Mouse (Mus musculus) gastrocnemius, adult 2 months (tissue): ENCODE measurements at regions not wholly inside any gene's neighbourhood (a gene's known extent, or its start where the extent isn't known, plus 50 kb on each side); places are given as distances from the start of the nearest gene placed in this dataset.
A peak's percentile ranks its signal among the peaks of the same experiment; 100 is the strongest.

Experiments used
- DNase-seq: peaks from one replicate; pipeline ENCODE4 v3.0.0; 2022
- H3K27ac ChIP-seq: fragments of 200-600 bp; 2 replicates; pipeline ENCODE4 v1.8.1; 2022; ENCODE audit warnings: mild to moderate bottlenecking
- H3K4me3 ChIP-seq: fragments of 200-600 bp; 2 replicates; pipeline ENCODE4 v1.8.1; 2022; ENCODE audit warnings: mild to moderate bottlenecking, moderate library complexity
- CTCF ChIP-seq: fragments of 200-600 bp; IDR thresholded peaks from 2 replicates; pipeline ENCODE4 v1.8.1; 2022; ENCODE audit warnings: antibody characterized with exemption, mild to moderate bottlenecking, moderate library complexity
- intact Hi-C: fragments of 180-260 bp; cut with DNase I; formaldehyde crosslinking; loops from one replicate; pipeline ENCODE4 v1.15.1; 2025

- peak; percentile 57 for TF ChIP-seq CTCF
- DNase-seq: no peak
- Histone ChIP-seq H3K27ac (no peak overlapping the region), H3K4me3 (no peak overlapping the region)
- intact Hi-C loops: loop anchor here (5.0 to 10.0 kb wide), 3 partner anchors 109 to 552 kb away; partner anchors contain the start of gene Clock
These were observed 50.3 kb upstream of the Nmu start for GRCm38 (mm10) chr5:76413886-76414285.

GRCm38 (mm10) chr5:76416256-76416655 lies 52.7 kb upstream of the Nmu start:
- intact Hi-C loops: loop anchor here (10.0 kb wide), 2 partner anchors 111 to 261 kb away; partner anchors contain the start of gene Clock
- no peak for DNase-seq
- H3K27ac ChIP-seq: no peak overlapping the region
- no peak overlapping the region for H3K4me3 ChIP-seq
- TF ChIP-seq CTCF: no peak

- no peak overlapping the region for H3K27ac ChIP-seq
- no peak for DNase-seq
- intact Hi-C loops: loop anchor here (10.0 kb wide), 2 partner anchors 112 to 262 kb away; partner anchors contain the start of gene Clock
- no peak overlapping the region for H3K4me3 ChIP-seq
- no peak for TF ChIP-seq CTCF
These were observed 53.5 kb upstream of the Nmu start for GRCm38 (mm10) chr5:76417137-76417536.

GRCm38 (mm10) chr5:76418901-76419823 lies 55.6 kb upstream of the Nmu start:
- H3K4me3 ChIP-seq: no peak overlapping the region
- H3K27ac ChIP-seq: no peak overlapping the region
- DNase-seq: no peak
- TF ChIP-seq CTCF: no peak
- intact Hi-C loops: loop anchor here (10.0 kb wide), 2 partner anchors 114 to 264 kb away; partner anchors contain the start of gene Clock

GRCm38 (mm10) chr5:76419841-76420240 lies 56.3 kb upstream of the Nmu start:
- Histone ChIP-seq H3K4me3 (no peak overlapping the region), H3K27ac (no peak overlapping the region)
- no peak for DNase-seq
- no peak for TF ChIP-seq CTCF
- intact Hi-C loops: loop anchor here (10.0 kb wide), 2 partner anchors 115 to 265 kb away; partner anchors contain the start of gene Clock

GRCm38 (mm10) chr5:76420606-76421005 lies 57.0 kb upstream of the Nmu start:
- no peak for DNase-seq
- no peak for TF ChIP-seq CTCF
- Histone ChIP-seq H3K4me3 (no peak overlapping the region), H3K27ac (no peak overlapping the region)
- intact Hi-C loops: no loop called here

GRCm38 (mm10) chr5:76423593-76423992 lies 60.0 kb upstream of the Nmu start:
- TF ChIP-seq CTCF: no peak

GRCm38 (mm10) chr5:76425680-76426079 lies 58.2 kb upstream of the Gm7271 start:
- H3K27ac ChIP-seq: no peak overlapping the region
- no peak for DNase-seq
- intact Hi-C loops: no loop called here
- no peak for TF ChIP-seq CTCF
- no peak overlapping the region for H3K4me3 ChIP-seq

More at GRCm38 (mm10) chr5:76423593-76423992, 60.0 kb upstream of the Nmu start:
- no peak overlapping the region for H3K27ac ChIP-seq
- intact Hi-C loops: no loop called here
- no peak overlapping the region for H3K4me3 ChIP-seq
- no peak for DNase-seq

- intact Hi-C loops: no loop called here
- DNase-seq: no peak
- Histone ChIP-seq H3K27ac (no peak overlapping the region), H3K4me3 (no peak overlapping the region)
- no peak for TF ChIP-seq CTCF
These were observed 56.3 kb upstream of the Gm7271 start for GRCm38 (mm10) chr5:76427581-76427980.

- DNase-seq: no peak
- no peak for TF ChIP-seq CTCF
- Histone ChIP-seq H3K4me3 (no peak overlapping the region), H3K27ac (no peak overlapping the region)
- intact Hi-C loops: no loop called here
These were observed 54.4 kb upstream of the Gm7271 start for GRCm38 (mm10) chr5:76429441-76429840.

GRCm38 (mm10) chr5:76433623-76434022 lies 50.2 kb upstream of the Gm7271 start:
- TF ChIP-seq CTCF: no peak
- intact Hi-C loops: no loop called here
- Histone ChIP-seq H3K4me3 (no peak overlapping the region), H3K27ac (no peak overlapping the region)
- DNase-seq: no peak
